Mouse (Mus musculus) macrophage (primary cell): ENCODE measurements around the gene Zfand2a. TPM values are rescaled to one million over a fixed set of nuclear protein-coding genes. Genes with fewer than 3 reads are reported as not detected.

Source experiments
- H3K27ac ChIP-seq: fragments of 350-480 bp; formaldehyde crosslinking; 2 replicates; pipeline ENCODE4 v1.9.0; 2021
- H3K36me3 ChIP-seq: fragments of 350-480 bp; formaldehyde crosslinking; 2 replicates; pipeline ENCODE4 v1.9.0; 2021; ENCODE audit errors: inconsistent target
- H3K4me3 ChIP-seq: fragments of 350-480 bp; formaldehyde crosslinking; 2 replicates; pipeline ENCODE4 v1.9.0; 2021; ENCODE audit errors: inconsistent target
- H3K79me2 ChIP-seq: fragments of 350-480 bp; formaldehyde crosslinking; 2 replicates; pipeline ENCODE4 v1.9.0; 2021; ENCODE audit errors: inconsistent target
- WGBS: methylation state at CpG from one replicate; pipeline ENCODE4 v1.1.7; 2026; ENCODE audit warnings: inconsistent platforms; ENCODE audit not compliant: missing documents; 5-methylcytosine and 5-hydroxymethylcytosine counted together
- polyA plus RNA-seq: library from polyadenylated mRNA; stranded (reverse); fragments of 250-400 nt; gene quantifications from 3 replicates; pipeline ENCODE4 v1.2.4, GENCODE M21; 2018; ENCODE audit warnings: inconsistent platforms
- total RNA-seq, 78 experiments: library from RNA; depleted of rRNA; stranded (reverse); fragments of 250-400 nt; gene quantifications; 1 replicate in 9 of 78; 2 replicates in 24 of 78; 3 replicates in 43 of 78; 4 replicates in 2 of 78; pipeline ENCODE4 v1.2.4; 2018; ENCODE audit warnings: inconsistent platforms in 56 of 78

Zfand2a gene
- 100 to 1,000 TPM in 7 of 26 experiments, 10 to 100 TPM in 19; 28.9 to 157 (median 51.0) TPM for total RNA-seq (2018; cell fraction: chromatin; rRNA removed)
- 100 to 1,000 TPM in 10 of 26 experiments, 10 to 100 TPM in 16; 43.5 to 133 (median 84.6) TPM for total RNA-seq (2018; cell fraction: cytosol; rRNA removed)
- total RNA-seq (2018; cell fraction: nucleus; rRNA removed) = 100 to 1,000 TPM in 8 of 26 experiments, 10 to 100 TPM in 18; 31.3 to 136 (median 67.1) TPM
- polyA plus RNA-seq = 68.1 to 90.9 TPM (median 76.5 TPM) in 3 replicates

GRCm38 (mm10) chr5:139484185-139484814, at the start of gene Zfand2a:
Zfand2a (minus strand) TSS chr5:139484549.
- peak within 1 kb of the TSS; percentile 99 for H3K4me3 ChIP-seq
- WGBS = under 1% methylated on average over 42 of the region's 42 CpGs
- peaks cover 50% of the 10 kb centered on the region for H3K79me2 ChIP-seq
- H3K27ac ChIP-seq = peak within 1 kb of the TSS; percentile 99
- H3K36me3 ChIP-seq = peaks cover 21% of the 10 kb centered on the region; the same call in 1 of the 2 replicates

- H3K4me3 ChIP-seq = no peak overlapping the region
- H3K36me3 ChIP-seq = no peaks in the 10 kb centered on the region
- H3K79me2 ChIP-seq = no peaks in the 10 kb centered on the region
- WGBS = 63% methylated on average over 7 of the region's 7 CpGs
- H3K27ac ChIP-seq = no peak overlapping the region
Measured at GRCm38 (mm10) chr5:139528851-139529250, 44.5 kb upstream of the Zfand2a start.

GRCm38 (mm10) chr5:139521987-139522386, 37.6 kb upstream of the Zfand2a start:
- Histone ChIP-seq H3K4me3 (no peak overlapping the region), H3K27ac (no peak overlapping the region), H3K36me3 (no peaks in the 10 kb centered on the region), H3K79me2 (no peaks in the 10 kb centered on the region)
- 91% methylated on average over 10 of the region's 10 CpGs for WGBS

- 70% methylated on average over 14 of the region's 14 CpGs for WGBS
- no peak overlapping the region for H3K27ac ChIP-seq
- no peak overlapping the region for H3K4me3 ChIP-seq
- no peaks in the 10 kb centered on the region for H3K36me3 ChIP-seq
- no peaks in the 10 kb centered on the region for H3K79me2 ChIP-seq
Measured at GRCm38 (mm10) chr5:139520069-139520834, 35.9 kb upstream of the Zfand2a start.

GRCm38 (mm10) chr5:139516281-139516680, 31.9 kb upstream of the Zfand2a start:
- Histone ChIP-seq H3K36me3 (no peaks in the 10 kb centered on the region), H3K4me3 (no peak overlapping the region), H3K27ac (no peak overlapping the region), H3K79me2 (no peaks in the 10 kb centered on the region)
- WGBS = 46% methylated on average over 11 of the region's 11 CpGs

GRCm38 (mm10) chr5:139512201-139512600, 27.9 kb upstream of the Zfand2a start:
- H3K36me3 ChIP-seq = no peaks in the 10 kb centered on the region
- H3K27ac ChIP-seq = no peak overlapping the region
- H3K4me3 ChIP-seq = no peak overlapping the region
- H3K79me2 ChIP-seq = no peaks in the 10 kb centered on the region
- WGBS = 81% methylated on average over 4 of the region's 4 CpGs

- 23% methylated on average over 17 of the region's 17 CpGs for WGBS
- no peaks in the 10 kb centered on the region for H3K79me2 ChIP-seq
- no peaks in the 10 kb centered on the region for H3K36me3 ChIP-seq
- H3K27ac ChIP-seq = no peak overlapping the region
- H3K4me3 ChIP-seq = no peak overlapping the region
Measured at GRCm38 (mm10) chr5:139510682-139511366, 26.5 kb upstream of the Zfand2a start.

- no peaks in the 10 kb centered on the region for H3K36me3 ChIP-seq
- no peak overlapping the region for H3K4me3 ChIP-seq
- no peak overlapping the region for H3K27ac ChIP-seq
- 40% methylated on average over 5 of the region's 5 CpGs for WGBS
- no peaks in the 10 kb centered on the region for H3K79me2 ChIP-seq
Measured at GRCm38 (mm10) chr5:139506207-139506606, 21.9 kb upstream of the Zfand2a start.

GRCm38 (mm10) chr5:139505073-139505606, 20.8 kb upstream of the Zfand2a start:
- no peak overlapping the region for H3K4me3 ChIP-seq
- no peak overlapping the region for H3K27ac ChIP-seq
- WGBS = 2% methylated on average over 11 of the region's 14 CpGs
- no peaks in the 10 kb centered on the region for H3K79me2 ChIP-seq
- H3K36me3 ChIP-seq = no peaks in the 10 kb centered on the region

GRCm38 (mm10) chr5:139502281-139502680, 17.9 kb upstream of the Zfand2a start:
- no peak overlapping the region for H3K4me3 ChIP-seq
- 84% methylated on average over 14 of the region's 14 CpGs for WGBS
- H3K27ac ChIP-seq = no peak overlapping the region
- H3K36me3 ChIP-seq = no peaks in the 10 kb centered on the region
- no peaks in the 10 kb centered on the region for H3K79me2 ChIP-seq

GRCm38 (mm10) chr5:139498791-139499190, 14.4 kb upstream of the Zfand2a start:
- 20% methylated on average over 2 of the region's 5 CpGs for WGBS
- Histone ChIP-seq H3K4me3 (no peak overlapping the region), H3K36me3 (no peaks in the 10 kb centered on the region), H3K27ac (no peak overlapping the region), H3K79me2 (no peaks in the 10 kb centered on the region)

GRCm38 (mm10) chr5:139496939-139497338, 12.6 kb upstream of the Zfand2a start:
- H3K79me2 ChIP-seq = no peaks in the 10 kb centered on the region
- 50% methylated on average over 4 of the region's 5 CpGs for WGBS
- H3K27ac ChIP-seq = no peak overlapping the region
- H3K36me3 ChIP-seq = no peaks in the 10 kb centered on the region
- H3K4me3 ChIP-seq = no peak overlapping the region

GRCm38 (mm10) chr5:139495019-139495669, 10.8 kb upstream of the Zfand2a start:
- WGBS = 47% methylated on average over 21 of the region's 22 CpGs
- Histone ChIP-seq H3K4me3 (no peak overlapping the region), H3K36me3 (no peaks in the 10 kb centered on the region), H3K79me2 (no peaks in the 10 kb centered on the region), H3K27ac (no peak overlapping the region)

GRCm38 (mm10) chr5:139493690-139494089, 9.3 kb upstream of the Zfand2a start:
- no peaks in the 10 kb centered on the region for H3K79me2 ChIP-seq
- no peak overlapping the region for H3K4me3 ChIP-seq
- no peak overlapping the region for H3K27ac ChIP-seq
- H3K36me3 ChIP-seq = no peaks in the 10 kb centered on the region
- 74% methylated on average over 5 of the region's 5 CpGs for whole genome bisulfite sequencing
